Mouse (Mus musculus) forebrain, embryonic 16.5 days (tissue): ENCODE measurements around the gene Ggt5. TPM values are rescaled to one million over a fixed set of nuclear protein-coding genes. Genes with fewer than 3 reads are reported as not detected.

ENCODE experiments used
- ATAC-seq: fragments of 200-750 bp; cut with Nextera tagmentation; 2 replicates; pipeline ENCODE4 v1.8.0; 2017; ENCODE audit warnings: mild to moderate bottlenecking, moderate library complexity
- H3K27ac ChIP-seq: fragments of 300-500 bp; sonication (generic); 2 replicates; pipeline ENCODE4 v1.5.1; 2014; ENCODE audit warnings: low read length, control low read depth
- H3K27me3 ChIP-seq: fragments of 300-500 bp; sonication (generic); replicated peaks from 2 replicates; pipeline ENCODE4 v1.6.1; 2014; ENCODE audit warnings: low read length; ENCODE audit not compliant: control insufficient read depth, insufficient read depth
- H3K36me3 ChIP-seq: fragments of 300-500 bp; sonication (generic); 2 replicates; pipeline ENCODE4 v1.6.1; 2014; ENCODE audit not compliant: control insufficient read depth, insufficient read depth
- H3K4me1 ChIP-seq: fragments of 300-500 bp; sonication (generic); replicated peaks from 2 replicates; pipeline ENCODE4 v1.6.1; 2014; ENCODE audit warnings: low read length; ENCODE audit not compliant: control insufficient read depth, insufficient read depth
- H3K4me2 ChIP-seq: fragments of 300-500 bp; sonication (generic); 2 replicates; pipeline ENCODE4 v1.6.1; 2014; ENCODE audit warnings: mild to moderate bottlenecking, low read length, control low read depth
- H3K4me3 ChIP-seq: fragments of 300-500 bp; sonication (generic); replicated peaks from 2 replicates; pipeline ENCODE4 v1.5.1; 2014; ENCODE audit warnings: mild to moderate bottlenecking, low read length, control low read depth
- H3K9ac ChIP-seq: fragments of 300-500 bp; sonication (generic); replicated peaks from 2 replicates; pipeline ENCODE4 v1.6.1; 2014; ENCODE audit warnings: low read depth, low read length, control low read depth
- H3K9me3 ChIP-seq: fragments of 300-500 bp; sonication (generic); 2 replicates; pipeline ENCODE4 v1.6.1; 2016; ENCODE audit warnings: low read length; ENCODE audit not compliant: control insufficient read depth
- WGBS: fragments of 180-500 bp; shearing (Covaris S2); extraction: QIAGEN DNeasy Blood & Tissue Kit; methylation state at CpG from one replicate; pipeline ENCODE4 v1.1.7; 2014; 5-methylcytosine and 5-hydroxymethylcytosine counted together
- polyA plus RNA-seq: library from polyadenylated mRNA; unstranded; fragments of >200 nt; fragmentation: Nextera tagmentation; extraction: Ambion mirVana; gene quantifications from 2 replicates; pipeline ENCODE4 v1.2.1, GENCODE M21; 2015

Ggt5 gene
- polyA plus RNA-seq, 1 experiment from 2014 or later, result 3.7 TPM

GRCm38 (mm10) chr10:75649406-75649995 is 60.4 kb downstream of the Ggt5 start:
- no peak overlapping the region for H3K4me3 ChIP-seq
- H3K4me2 ChIP-seq, result no peak overlapping the region
- no peak for ATAC-seq
- 96% methylated on average over 4 of the region's 4 CpGs for WGBS
- no peak overlapping the region for H3K9ac ChIP-seq
- peaks cover 8% of the 10 kb centered on the region for H3K4me1 ChIP-seq
- no peak overlapping the region for H3K27ac ChIP-seq
- H3K36me3 ChIP-seq, result peaks cover 16% of the 10 kb centered on the region
- no peaks in the 10 kb centered on the region for H3K9me3 ChIP-seq
- no peaks in the 10 kb centered on the region for H3K27me3 ChIP-seq

GRCm38 (mm10) chr10:75650306-75650902 is 61.3 kb downstream of the Ggt5 start:
- ATAC-seq, result no peak
- no peak overlapping the region for H3K4me3 ChIP-seq
- no peak overlapping the region for H3K9ac ChIP-seq
- no peaks in the 10 kb centered on the region for H3K27me3 ChIP-seq
- no peak overlapping the region for H3K4me2 ChIP-seq
- H3K9me3 ChIP-seq, result no peaks in the 10 kb centered on the region
- H3K36me3 ChIP-seq, result peaks cover 16% of the 10 kb centered on the region
- 87% methylated on average over 6 of the region's 6 CpGs for WGBS
- no peak overlapping the region for H3K27ac ChIP-seq
- H3K4me1 ChIP-seq, result peaks cover 8% of the 10 kb centered on the region

GRCm38 (mm10) chr10:75651381-75652068 is 62.4 kb downstream of the Ggt5 start:
- peaks cover 16% of the 10 kb centered on the region; the same call in 1 of the 2 replicates for H3K36me3 ChIP-seq
- H3K4me2 ChIP-seq, result no peak overlapping the region
- no peak for ATAC-seq
- WGBS, result 95% methylated on average over 16 of the region's 16 CpGs
- no peaks in the 10 kb centered on the region for H3K9me3 ChIP-seq
- H3K4me1 ChIP-seq, result peaks cover 8% of the 10 kb centered on the region
- no peak overlapping the region for H3K9ac ChIP-seq
- H3K4me3 ChIP-seq, result no peak overlapping the region
- H3K27me3 ChIP-seq, result no peaks in the 10 kb centered on the region
- H3K27ac ChIP-seq, result no peak overlapping the region

GRCm38 (mm10) chr10:75654053-75654452 is 64.9 kb downstream of the Ggt5 start:
- H3K9me3 ChIP-seq, result no peaks in the 10 kb centered on the region
- no peaks in the 10 kb centered on the region for H3K4me1 ChIP-seq
- ATAC-seq, result no peak
- no peak overlapping the region for H3K4me2 ChIP-seq
- H3K36me3 ChIP-seq, result peaks cover 17% of the 10 kb centered on the region; the same call in 1 of the 2 replicates
- no peak overlapping the region for H3K27ac ChIP-seq
- 96% methylated on average over 4 of the region's 4 CpGs for WGBS
- H3K27me3 ChIP-seq, result no peaks in the 10 kb centered on the region
- H3K9ac ChIP-seq, result no peak overlapping the region
- no peak overlapping the region for H3K4me3 ChIP-seq

GRCm38 (mm10) chr10:75657165-75657564 is 68.0 kb downstream of the Ggt5 start:
- H3K9me3 ChIP-seq, result no peaks in the 10 kb centered on the region
- no peaks in the 10 kb centered on the region for H3K27me3 ChIP-seq
- ATAC-seq, result no peak
- peaks cover 8% of the 10 kb centered on the region; the same call in 1 of the 2 replicates for H3K36me3 ChIP-seq
- no peak overlapping the region for H3K9ac ChIP-seq
- peaks cover 11% of the 10 kb centered on the region for H3K4me1 ChIP-seq
- H3K4me3 ChIP-seq, result no peak overlapping the region
- 95% methylated on average over 5 of the region's 5 CpGs for WGBS
- no peak overlapping the region for H3K27ac ChIP-seq
- H3K4me2 ChIP-seq, result no peak overlapping the region

- Histone ChIP-seq H3K4me3 (no peak overlapping the region), H3K4me1 (peaks cover 16% of the 10 kb centered on the region), H3K36me3 (peaks cover 4% of the 10 kb centered on the region; the same call in 1 of the 2 replicates), H3K9ac (no peak overlapping the region), H3K27me3 (no peaks in the 10 kb centered on the region), H3K27ac (no peak overlapping the region), H3K9me3 (no peaks in the 10 kb centered on the region), H3K4me2 (no peak overlapping the region)
- ATAC-seq, result no peak
- WGBS, result 96% methylated on average over 7 of the region's 7 CpGs
Measured at GRCm38 (mm10) chr10:75657772-75658171, 68.6 kb downstream of the Ggt5 start.

GRCm38 (mm10) chr10:75661381-75661780 is 72.2 kb downstream of the Ggt5 start:
- H3K27ac ChIP-seq, result peak overlapping the region; percentile 43
- no peak overlapping the region for H3K9ac ChIP-seq
- peak; percentile 81 for ATAC-seq
- no peaks in the 10 kb centered on the region for H3K27me3 ChIP-seq
- peaks cover 28% of the 10 kb centered on the region for H3K4me1 ChIP-seq
- H3K9me3 ChIP-seq, result no peaks in the 10 kb centered on the region
- WGBS, result 48% methylated on average over 6 of the region's 6 CpGs
- no peak overlapping the region for H3K4me2 ChIP-seq
- H3K36me3 ChIP-seq, result peaks cover 2% of the 10 kb centered on the region; the same call in 1 of the 2 replicates
- no peak overlapping the region for H3K4me3 ChIP-seq

GRCm38 (mm10) chr10:75661876-75662275 is 72.7 kb downstream of the Ggt5 start:
- 56% methylated on average over 3 of the region's 3 CpGs for WGBS
- Histone ChIP-seq H3K27ac (peak overlapping the region; percentile 43), H3K27me3 (no peaks in the 10 kb centered on the region), H3K9me3 (no peaks in the 10 kb centered on the region), H3K36me3 (peaks cover 2% of the 10 kb centered on the region; the same call in 1 of the 2 replicates), H3K4me2 (no peak overlapping the region), H3K4me3 (no peak overlapping the region), H3K9ac (no peak overlapping the region), H3K4me1 (peaks cover 33% of the 10 kb centered on the region)
- ATAC-seq, result no peak

GRCm38 (mm10) chr10:75662575-75662974 is 73.4 kb downstream of the Ggt5 start:
- 75% methylated on average over 4 of the region's 4 CpGs for WGBS
- Histone ChIP-seq H3K4me3 (no peak overlapping the region), H3K9ac (no peak overlapping the region), H3K9me3 (no peaks in the 10 kb centered on the region), H3K4me1 (peaks cover 37% of the 10 kb centered on the region), H3K27ac (no peak overlapping the region; the same call in 1 of the 2 replicates), H3K4me2 (no peak overlapping the region), H3K36me3 (no peaks in the 10 kb centered on the region), H3K27me3 (no peaks in the 10 kb centered on the region)
- ATAC-seq, result no peak
